Mouse (Mus musculus) olfactory bulb, adult 2 months (tissue): ENCODE data around the gene Spsb2.

Experiments used
- CTCF ChIP-seq: fragments of 200-500 bp; IDR thresholded peaks from 2 replicates; pipeline ENCODE4 v1.5.1; 2012; ENCODE audit warnings: low read depth, mild to moderate bottlenecking, low read length, moderate library complexity; ENCODE audit not compliant: insufficient read depth
- POLR2A ChIP-seq: fragments of 200-500 bp; IDR thresholded peaks from 2 replicates; pipeline ENCODE4 v1.6.1; 2012; ENCODE audit warnings: mild to moderate bottlenecking, low read depth, low read length, moderate library complexity; ENCODE audit not compliant: insufficient read depth

GRCm38 (mm10) chr6:124780917-124781316 lies 27.5 kb upstream of the Spsb2 start:
- TF ChIP-seq CTCF: no peak
- TF ChIP-seq POLR2A: no peak
